Mouse (Mus musculus): ENCODE data around the gene Xkr7.

The Xkr7 gene

GRCm38 (mm10) chr2:153071491-153072184, 40.0 kb downstream of the Xkr7 start:
- DNase-seq (ENCODE audit: low read depth, low spot score): no peak

- no peak for DNase-seq (ENCODE audit: low read depth, low spot score)
Observed at GRCm38 (mm10) chr2:153074651-153075050, 43.0 kb downstream of the Xkr7 start.

- DNase-seq (ENCODE audit: low read depth, low spot score): no peak
Observed at GRCm38 (mm10) chr2:153075961-153076360, 44.3 kb downstream of the Xkr7 start.

- DNase-seq (ENCODE audit: low read depth, low spot score): peak; percentile 97
Observed at GRCm38 (mm10) chr2:153080841-153081523, 49.3 kb downstream of the Xkr7 start.

- no peak for DNase-seq (ENCODE audit: low read depth, low spot score)
Observed at GRCm38 (mm10) chr2:153081866-153082265, 50.2 kb downstream of the Xkr7 start.

GRCm38 (mm10) chr2:153083275-153083674, 51.6 kb downstream of the Xkr7 start:
- DNase-seq (ENCODE audit: low read depth, low spot score): no peak

- DNase-seq (ENCODE audit: low read depth, low spot score): no peak
Observed at GRCm38 (mm10) chr2:153083824-153084223, 52.2 kb downstream of the Xkr7 start.

- no peak for DNase-seq (ENCODE audit: low read depth, low spot score)
Observed at GRCm38 (mm10) chr2:153084261-153084976, 52.8 kb downstream of the Xkr7 start.

- no peak for DNase-seq (ENCODE audit: low read depth, low spot score)
Observed at GRCm38 (mm10) chr2:153085556-153085955, 53.9 kb downstream of the Xkr7 start.

GRCm38 (mm10) chr2:153086166-153086565, 54.5 kb downstream of the Xkr7 start:
- no peak for DNase-seq (ENCODE audit: low read depth, low spot score)

GRCm38 (mm10) chr2:153087091-153087490, 55.4 kb downstream of the Xkr7 start:
- DNase-seq (ENCODE audit: low read depth, low spot score): no peak

- no peak for DNase-seq (ENCODE audit: low read depth, low spot score)
Observed at GRCm38 (mm10) chr2:153089316-153089715, 57.7 kb downstream of the Xkr7 start.

GRCm38 (mm10) chr2:153090551-153091165, 59.0 kb downstream of the Xkr7 start:
- DNase-seq (ENCODE audit: low read depth, low spot score): no peak
